Mouse (Mus musculus): ENCODE results near the gene Gm45785. TPM values are rescaled to one million over a fixed set of nuclear protein-coding genes. Genes with fewer than 3 reads are reported as not detected.
A peak's percentile ranks its signal among the peaks of the same experiment; 100 is the strongest.

Gene Gm45785
- polyA plus RNA-seq, 1 experiment from 2014 or later = not detected

GRCm38 (mm10) chr7:140805704-140806103, 50.4 kb downstream of the Gm45785 start:
- Histone ChIP-seq H3K4me3 (ENCODE audit: low read depth, low read length) (no peak overlapping the region), H3K27ac (ENCODE audit: low read depth, low read length) (no peak overlapping the region), H3K9ac (ENCODE audit: low read depth, low read length) (no peak overlapping the region), H3K9me3 (replicated peaks; ENCODE audit: control insufficient read depth, low read length) (no peaks in the 10 kb centered on the region), H3K36me3 (ENCODE audit: control insufficient read depth, insufficient read depth, low read length) (no peaks in the 10 kb centered on the region), H3K4me2 (no peak overlapping the region), H3K27me3 (ENCODE audit: control insufficient read depth, insufficient read depth, low read length) (no peaks in the 10 kb centered on the region), H3K4me1 (ENCODE audit: control insufficient read depth, insufficient read depth, low read length) (no peaks in the 10 kb centered on the region)
- 19% methylated on average over 1 of the region's 1 CpGs for WGBS (ENCODE audit: insufficient replicate concordance)
- ATAC-seq (replicated peaks; ENCODE audit: insufficient number of reproducible peaks, low FRiP score, low TSS enrichment) = no peak

- Histone ChIP-seq H3K36me3 (ENCODE audit: control insufficient read depth, insufficient read depth, low read length) (no peaks in the 10 kb centered on the region), H3K4me1 (ENCODE audit: control insufficient read depth, insufficient read depth, low read length) (no peaks in the 10 kb centered on the region), H3K9me3 (replicated peaks; ENCODE audit: control insufficient read depth, low read length) (no peaks in the 10 kb centered on the region), H3K27ac (ENCODE audit: low read depth, low read length) (no peak overlapping the region), H3K9ac (ENCODE audit: low read depth, low read length) (no peak overlapping the region), H3K27me3 (ENCODE audit: control insufficient read depth, insufficient read depth, low read length) (no peaks in the 10 kb centered on the region), H3K4me2 (no peak overlapping the region), H3K4me3 (ENCODE audit: low read depth, low read length) (no peak overlapping the region)
- 78% methylated on average over 6 of the region's 6 CpGs for WGBS (ENCODE audit: insufficient replicate concordance)
- no peak for ATAC-seq (replicated peaks; ENCODE audit: insufficient number of reproducible peaks, low FRiP score, low TSS enrichment)
Measured at GRCm38 (mm10) chr7:140802629-140803028, 53.5 kb downstream of the Gm45785 start.

GRCm38 (mm10) chr7:140798212-140798611, 57.9 kb downstream of the Gm45785 start:
- Histone ChIP-seq H3K27ac (ENCODE audit: low read depth, low read length) (no peak overlapping the region), H3K9ac (ENCODE audit: low read depth, low read length) (no peak overlapping the region), H3K9me3 (replicated peaks; ENCODE audit: control insufficient read depth, low read length) (no peaks in the 10 kb centered on the region), H3K4me2 (no peak overlapping the region), H3K4me1 (ENCODE audit: control insufficient read depth, insufficient read depth, low read length) (no peaks in the 10 kb centered on the region), H3K4me3 (ENCODE audit: low read depth, low read length) (no peak overlapping the region), H3K36me3 (ENCODE audit: control insufficient read depth, insufficient read depth, low read length) (no peaks in the 10 kb centered on the region), H3K27me3 (ENCODE audit: control insufficient read depth, insufficient read depth, low read length) (no peaks in the 10 kb centered on the region)
- ATAC-seq (replicated peaks; ENCODE audit: insufficient number of reproducible peaks, low FRiP score, low TSS enrichment) = 0 out of 2 replicates have a peak, but pooled peaks have one; percentile 57
- 56% methylated on average over 2 of the region's 2 CpGs for WGBS (ENCODE audit: insufficient replicate concordance)

GRCm38 (mm10) chr7:140797619-140798018, 58.5 kb downstream of the Gm45785 start:
- ATAC-seq (replicated peaks; ENCODE audit: insufficient number of reproducible peaks, low FRiP score, low TSS enrichment) = no peak
- no peak overlapping the region for H3K9ac ChIP-seq (ENCODE audit: low read depth, low read length)
- no peak overlapping the region for H3K4me2 ChIP-seq
- H3K27me3 ChIP-seq (ENCODE audit: control insufficient read depth, insufficient read depth, low read length) = no peaks in the 10 kb centered on the region
- WGBS (ENCODE audit: insufficient replicate concordance) = 76% methylated on average over 3 of the region's 3 CpGs
- H3K4me1 ChIP-seq (ENCODE audit: control insufficient read depth, insufficient read depth, low read length) = no peaks in the 10 kb centered on the region
- H3K4me3 ChIP-seq (ENCODE audit: low read depth, low read length) = no peak overlapping the region
- H3K27ac ChIP-seq (ENCODE audit: low read depth, low read length) = no peak overlapping the region
- H3K9me3 ChIP-seq (replicated peaks; ENCODE audit: control insufficient read depth, low read length) = no peaks in the 10 kb centered on the region
- no peaks in the 10 kb centered on the region for H3K36me3 ChIP-seq (ENCODE audit: control insufficient read depth, insufficient read depth, low read length)

- no peaks in the 10 kb centered on the region for H3K4me1 ChIP-seq (ENCODE audit: control insufficient read depth, insufficient read depth, low read length)
- H3K27ac ChIP-seq (ENCODE audit: low read depth, low read length) = no peak overlapping the region
- H3K9me3 ChIP-seq (replicated peaks; ENCODE audit: control insufficient read depth, low read length) = no peaks in the 10 kb centered on the region
- ATAC-seq (replicated peaks; ENCODE audit: insufficient number of reproducible peaks, low FRiP score, low TSS enrichment) = no peak
- no peak overlapping the region for H3K4me3 ChIP-seq (ENCODE audit: low read depth, low read length)
- no peak overlapping the region for H3K4me2 ChIP-seq
- H3K27me3 ChIP-seq (ENCODE audit: control insufficient read depth, insufficient read depth, low read length) = no peaks in the 10 kb centered on the region
- 63% methylated on average over 4 of the region's 4 CpGs for WGBS (ENCODE audit: insufficient replicate concordance)
- H3K36me3 ChIP-seq (ENCODE audit: control insufficient read depth, insufficient read depth, low read length) = no peaks in the 10 kb centered on the region
- H3K9ac ChIP-seq (ENCODE audit: low read depth, low read length) = no peak overlapping the region
Measured at GRCm38 (mm10) chr7:140793541-140793940, 62.6 kb downstream of the Gm45785 start.

- no peaks in the 10 kb centered on the region for H3K36me3 ChIP-seq (ENCODE audit: control insufficient read depth, insufficient read depth, low read length)
- no peak overlapping the region for H3K9ac ChIP-seq (ENCODE audit: low read depth, low read length)
- WGBS (ENCODE audit: insufficient replicate concordance) = 82% methylated on average over 7 of the region's 7 CpGs
- no peaks in the 10 kb centered on the region for H3K9me3 ChIP-seq (replicated peaks; ENCODE audit: control insufficient read depth, low read length)
- ATAC-seq (replicated peaks; ENCODE audit: insufficient number of reproducible peaks, low FRiP score, low TSS enrichment) = no peak; the same call in 1 of the 2 replicates
- no peak overlapping the region for H3K4me2 ChIP-seq
- H3K27me3 ChIP-seq (ENCODE audit: control insufficient read depth, insufficient read depth, low read length) = no peaks in the 10 kb centered on the region
- no peak overlapping the region for H3K4me3 ChIP-seq (ENCODE audit: low read depth, low read length)
- H3K4me1 ChIP-seq (ENCODE audit: control insufficient read depth, insufficient read depth, low read length) = no peaks in the 10 kb centered on the region
- no peak overlapping the region for H3K27ac ChIP-seq (ENCODE audit: low read depth, low read length)
Measured at GRCm38 (mm10) chr7:140788053-140788435, 68.1 kb downstream of the Gm45785 start.

- no peak within 1 kb of the TSS for H3K4me3 ChIP-seq (ENCODE audit: low read depth, low read length)
- WGBS (ENCODE audit: insufficient replicate concordance) = 64% methylated on average over 33 of the region's 33 CpGs
- ATAC-seq (replicated peaks; ENCODE audit: insufficient number of reproducible peaks, low FRiP score, low TSS enrichment) = no peak; the same call in 1 of the 2 replicates
Measured at GRCm38 (mm10) chr7:140787406-140788052, 68.6 kb downstream of the Gm45785 start, which contains the start of gene Syce1. Gene Syce1 (minus strand): TSS chr7:140787852.

GRCm38 (mm10) chr7:140780548-140780947, 75.6 kb downstream of the Gm45785 start:
- WGBS (ENCODE audit: insufficient replicate concordance) = 79% methylated on average over 4 of the region's 4 CpGs
- ATAC-seq (replicated peaks; ENCODE audit: insufficient number of reproducible peaks, low FRiP score, low TSS enrichment) = no peak
- Histone ChIP-seq H3K4me3 (ENCODE audit: low read depth, low read length) (no peak overlapping the region), H3K4me2 (no peak overlapping the region), H3K9ac (ENCODE audit: low read depth, low read length) (no peak overlapping the region), H3K27ac (ENCODE audit: low read depth, low read length) (no peak overlapping the region), H3K36me3 (ENCODE audit: control insufficient read depth, insufficient read depth, low read length) (no peaks in the 10 kb centered on the region), H3K4me1 (ENCODE audit: control insufficient read depth, insufficient read depth, low read length) (no peaks in the 10 kb centered on the region), H3K27me3 (ENCODE audit: control insufficient read depth, insufficient read depth, low read length) (no peaks in the 10 kb centered on the region), H3K9me3 (replicated peaks; ENCODE audit: control insufficient read depth, low read length) (no peaks in the 10 kb centered on the region)

More at GRCm38 (mm10) chr7:140787406-140788052, 68.6 kb downstream of the Gm45785 start, which contains the start of gene Syce1:
- Histone ChIP-seq H3K27me3 (ENCODE audit: control insufficient read depth, insufficient read depth, low read length) (no peaks in the 10 kb centered on the region), H3K9ac (ENCODE audit: low read depth, low read length) (no peak within 1 kb of the TSS), H3K27ac (ENCODE audit: low read depth, low read length) (no peak within 1 kb of the TSS), H3K9me3 (replicated peaks; ENCODE audit: control insufficient read depth, low read length) (no peaks in the 10 kb centered on the region), H3K36me3 (ENCODE audit: control insufficient read depth, insufficient read depth, low read length) (no peaks in the 10 kb centered on the region), H3K4me1 (ENCODE audit: control insufficient read depth, insufficient read depth, low read length) (no peaks in the 10 kb centered on the region), H3K4me2 (no peak within 1 kb of the TSS)
